Mouse (Mus musculus) midbrain, embryonic 12.5 days (tissue): ENCODE results near the gene Sh3d21. TPM values are rescaled to one million over a fixed set of nuclear protein-coding genes. Genes with fewer than 3 reads are reported as not detected.
"Not testable (repeated sequence)": the region's sequence is repeated elsewhere in the genome, so short reads cannot be mapped to it uniquely, and the experiment has no call there.

Experiments
- ATAC-seq: fragments of 200-750 bp; cut with Nextera tagmentation; 2 replicates; pipeline ENCODE4 v1.8.0; 2017; ENCODE audit warnings: low read depth, moderate TSS enrichment, moderate library complexity; ENCODE audit not compliant: low FRiP score
- H3K27ac ChIP-seq: fragments of 300-500 bp; sonication (generic); replicated peaks from 2 replicates; pipeline ENCODE4 v1.5.1; 2016; ENCODE audit warnings: mild to moderate bottlenecking
- H3K27me3 ChIP-seq: fragments of 300-500 bp; sonication (generic); 2 replicates; pipeline ENCODE4 v1.6.1; 2016; ENCODE audit warnings: mild to moderate bottlenecking
- H3K36me3 ChIP-seq: fragments of 300-500 bp; sonication (generic); 2 replicates; pipeline ENCODE4 v1.6.1; 2016
- H3K4me1 ChIP-seq: fragments of 300-500 bp; sonication (generic); 2 replicates; pipeline ENCODE4 v1.6.1; 2016
- H3K4me2 ChIP-seq: fragments of 300-500 bp; sonication (generic); replicated peaks from 2 replicates; pipeline ENCODE4 v1.6.1; 2016; ENCODE audit warnings: mild to moderate bottlenecking, moderate library complexity
- H3K4me3 ChIP-seq: fragments of 300-500 bp; sonication (generic); 2 replicates; pipeline ENCODE4 v1.5.1; 2016; ENCODE audit warnings: mild to moderate bottlenecking
- H3K9ac ChIP-seq: fragments of 300-500 bp; sonication (generic); replicated peaks from 2 replicates; pipeline ENCODE4 v1.6.1; 2016; ENCODE audit warnings: mild to moderate bottlenecking, moderate library complexity
- H3K9me3 ChIP-seq: fragments of 300-500 bp; sonication (generic); 2 replicates; pipeline ENCODE4 v1.6.1; 2016; ENCODE audit warnings: mild to moderate bottlenecking
- WGBS: fragments of 180-500 bp; shearing (Covaris S2); methylation state at CpG from one replicate; pipeline ENCODE4 v1.1.7; 2016; 5-methylcytosine and 5-hydroxymethylcytosine counted together
- polyA plus RNA-seq: library from polyadenylated mRNA; unstranded; fragments of >200 nt; fragmentation: Nextera tagmentation; extraction: Ambion mirVana; gene quantifications from 2 replicates; pipeline ENCODE4 v1.2.1, GENCODE M21; 2016

The Sh3d21 gene
- polyA plus RNA-seq, 1 experiment from 2014 or later = 1.7 TPM

DNA sequence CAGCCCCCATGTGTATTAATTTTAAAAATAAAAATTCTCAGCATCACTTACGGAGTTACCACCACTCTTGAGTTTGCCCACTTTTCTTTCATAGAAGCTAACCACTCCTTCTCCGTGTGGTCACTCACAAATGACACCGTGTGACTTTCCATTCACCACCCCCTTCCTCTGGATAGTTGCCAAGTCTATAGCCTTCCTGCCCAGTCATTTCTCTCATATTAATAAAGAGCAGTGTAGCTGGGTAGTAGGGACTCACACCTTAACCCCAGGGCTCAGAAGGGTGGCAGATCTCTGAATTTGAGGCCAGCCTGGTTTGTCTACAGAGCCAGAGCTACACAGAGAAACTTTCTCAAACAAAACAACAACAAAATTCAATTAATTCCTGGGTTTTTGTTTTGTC, 34.2 kb upstream of the Sh3d21 start:
- peaks cover 13% of the 10 kb centered on the region for H3K36me3 ChIP-seq
- no peak overlapping the region for H3K4me3 ChIP-seq
- no peaks in the 10 kb centered on the region for H3K9me3 ChIP-seq
- no peaks in the 10 kb centered on the region for H3K27me3 ChIP-seq
- no peak overlapping the region for H3K4me2 ChIP-seq
- no peak overlapping the region for H3K27ac ChIP-seq
- no peak for ATAC-seq
- H3K4me1 ChIP-seq = peaks cover 18% of the 10 kb centered on the region
- H3K9ac ChIP-seq = no peak overlapping the region
- 94% methylated on average over 3 of the region's 3 CpGs for WGBS

DNA sequence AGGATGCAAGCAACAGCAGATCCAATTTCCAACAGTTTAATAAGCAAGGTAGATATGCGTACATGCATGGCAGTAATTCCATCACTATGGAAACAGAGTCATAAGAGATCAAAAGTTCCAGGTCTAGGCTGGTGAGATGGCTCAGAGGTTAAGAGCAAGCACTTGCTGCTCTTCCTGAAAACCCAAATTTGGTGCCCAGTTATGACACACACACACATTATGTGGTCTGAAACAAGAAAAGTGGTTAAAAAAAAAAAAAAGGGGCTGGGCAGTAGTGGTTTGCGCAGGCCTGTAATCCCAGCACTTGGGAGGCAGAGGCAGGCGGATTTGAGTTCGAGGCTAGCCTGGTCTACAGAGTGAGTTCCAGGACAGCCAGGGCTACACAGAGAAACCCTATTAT, 31.6 kb upstream of the Sh3d21 start:
- Histone ChIP-seq H3K27ac (no peak overlapping the region), H3K27me3 (no peaks in the 10 kb centered on the region), H3K4me3 (no peak overlapping the region), H3K4me1 (peaks cover 4% of the 10 kb centered on the region), H3K4me2 (no peak overlapping the region), H3K36me3 (peaks cover 30% of the 10 kb centered on the region), H3K9me3 (no peaks in the 10 kb centered on the region), H3K9ac (no peak overlapping the region)
- no peak for ATAC-seq
- 98% methylated on average over 4 of the region's 4 CpGs for WGBS

DNA sequence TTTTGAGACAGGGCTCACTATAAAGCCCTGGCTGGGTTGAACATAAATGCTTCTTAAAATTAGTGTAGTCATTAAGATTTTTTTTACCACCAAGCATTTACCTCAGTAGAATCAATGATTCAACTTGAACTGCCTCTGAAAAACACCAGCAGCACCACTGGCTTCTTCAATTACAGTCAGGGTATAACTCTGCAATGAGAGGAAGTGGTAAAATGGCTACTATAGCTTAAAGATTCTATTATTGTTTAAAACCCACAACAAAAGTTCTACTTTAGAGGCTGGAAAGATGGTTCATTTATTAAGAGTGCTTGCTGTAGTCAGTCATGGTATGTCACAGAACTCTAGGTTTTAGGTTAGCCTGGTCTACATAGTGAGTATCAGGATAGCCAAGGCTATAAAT, 30.9 kb upstream of the Sh3d21 start:
- ATAC-seq = no peak

GRCm38 (mm10) chr4:126190636-126191035, 27.3 kb upstream of the Sh3d21 start:
- Histone ChIP-seq H3K27ac (no peak overlapping the region), H3K9ac (no peak overlapping the region), H3K9me3 (no peaks in the 10 kb centered on the region), H3K4me3 (no peak overlapping the region), H3K27me3 (no peaks in the 10 kb centered on the region), H3K36me3 (peaks cover 33% of the 10 kb centered on the region), H3K4me1 (no peaks in the 10 kb centered on the region), H3K4me2 (no peak overlapping the region)
- ATAC-seq = no peak
- 95% methylated on average over 2 of the region's 2 CpGs for WGBS

More for the DNA sequence above, 30.9 kb upstream of the Sh3d21 start:
- no peak overlapping the region for H3K9ac ChIP-seq
- no peak overlapping the region for H3K4me2 ChIP-seq
- peaks cover 2% of the 10 kb centered on the region; the same call in 1 of the 2 replicates for H3K4me1 ChIP-seq
- no peaks in the 10 kb centered on the region for H3K27me3 ChIP-seq
- H3K9me3 ChIP-seq = no peaks in the 10 kb centered on the region
- no peak overlapping the region for H3K4me3 ChIP-seq
- H3K27ac ChIP-seq = no peak overlapping the region
- peaks cover 30% of the 10 kb centered on the region for H3K36me3 ChIP-seq

GRCm38 (mm10) chr4:126187096-126187495, 23.8 kb upstream of the Sh3d21 start:
- WGBS = over 99% methylated on average over 3 of the region's 3 CpGs
- ATAC-seq = no peak
- H3K9me3 ChIP-seq = no peaks in the 10 kb centered on the region
- peaks cover 36% of the 10 kb centered on the region for H3K36me3 ChIP-seq
- no peaks in the 10 kb centered on the region for H3K27me3 ChIP-seq
- no peak overlapping the region for H3K4me2 ChIP-seq
- H3K4me1 ChIP-seq = no peaks in the 10 kb centered on the region
- no peak overlapping the region for H3K4me3 ChIP-seq
- H3K27ac ChIP-seq = no peak overlapping the region
- H3K9ac ChIP-seq = no peak overlapping the region

GRCm38 (mm10) chr4:126183034-126183433, 19.7 kb upstream of the Sh3d21 start:
- Histone ChIP-seq H3K27me3 (no peaks in the 10 kb centered on the region), H3K4me3 (no peak overlapping the region), H3K4me1 (no peaks in the 10 kb centered on the region), H3K9ac (no peak overlapping the region), H3K36me3 (peaks cover 45% of the 10 kb centered on the region), H3K9me3 (no peaks in the 10 kb centered on the region), H3K27ac (no peak overlapping the region), H3K4me2 (no peak overlapping the region)
- 94% methylated on average over 5 of the region's 5 CpGs for WGBS
- ATAC-seq = no peak

DNA sequence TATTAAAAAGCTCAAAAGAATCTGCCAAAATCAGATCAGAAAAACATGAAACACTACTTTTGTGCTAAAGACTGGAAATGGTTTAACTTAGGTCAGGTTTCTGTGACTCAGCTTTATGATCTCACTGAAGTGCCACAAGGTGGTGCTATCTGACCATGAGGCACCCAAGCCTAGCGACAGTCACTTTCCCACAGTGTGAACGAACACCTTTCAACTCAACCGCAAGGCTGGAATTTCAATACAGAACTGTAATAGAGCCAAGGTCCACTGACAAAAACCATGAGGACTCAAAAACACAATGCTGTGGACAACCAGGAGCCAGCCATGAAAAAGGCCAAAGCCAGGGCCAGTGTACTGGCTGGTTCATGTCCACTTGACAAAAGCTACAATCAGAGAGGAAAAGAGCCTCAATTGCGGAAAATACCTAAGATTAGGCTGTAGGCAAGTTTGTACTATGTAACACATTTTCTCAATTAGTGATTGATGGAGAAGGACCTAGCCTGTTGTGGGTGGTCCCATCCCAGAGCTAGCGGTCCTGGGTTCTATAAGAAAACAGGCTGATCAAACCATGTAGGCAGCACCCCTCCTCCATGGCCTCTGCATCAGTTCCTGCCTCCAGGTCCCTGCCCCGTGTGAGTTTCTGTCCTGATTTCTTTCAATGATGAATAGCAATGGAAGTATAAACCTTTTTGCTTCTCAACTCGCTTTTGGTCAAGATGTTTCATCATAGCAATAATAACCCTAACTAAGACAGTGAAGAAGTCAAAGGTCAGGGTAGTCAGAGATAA, 18.1 kb upstream of the Sh3d21 start:
- no peaks in the 10 kb centered on the region for H3K9me3 ChIP-seq
- no peak overlapping the region for H3K4me3 ChIP-seq
- no peaks in the 10 kb centered on the region for H3K27me3 ChIP-seq
- no peak overlapping the region for H3K9ac ChIP-seq
- H3K36me3 ChIP-seq = peaks cover 56% of the 10 kb centered on the region
- no peak for ATAC-seq
- H3K27ac ChIP-seq = no peak overlapping the region
- 70% methylated on average over 7 of the region's 7 CpGs for WGBS
- H3K4me1 ChIP-seq = no peaks in the 10 kb centered on the region
- no peak overlapping the region for H3K4me2 ChIP-seq

DNA sequence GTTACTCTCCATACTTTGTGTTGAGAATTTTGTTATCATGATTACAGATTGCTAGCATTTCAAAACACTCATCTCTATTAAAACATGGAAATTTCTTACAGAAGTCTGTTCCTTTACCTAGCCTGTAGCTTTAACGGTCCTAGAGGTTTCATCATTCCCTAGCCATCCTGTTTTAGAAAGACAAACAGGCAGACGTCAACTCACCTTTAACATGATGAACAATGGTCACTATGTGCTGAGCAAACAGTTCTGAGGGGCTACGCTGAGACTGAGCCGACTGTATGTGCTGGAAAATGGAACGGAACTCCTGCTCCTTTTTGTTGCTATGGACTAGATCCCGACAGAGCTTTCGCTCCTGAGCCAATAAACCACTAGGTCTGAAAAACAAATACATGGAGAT, 12.7 kb upstream of the Sh3d21 start:
- H3K4me3 ChIP-seq, H3K9ac ChIP-seq, H3K27me3 ChIP-seq, ATAC-seq, H3K4me2 ChIP-seq, H3K4me1 ChIP-seq, H3K27ac ChIP-seq, H3K9me3 ChIP-seq: not testable (repeated sequence)
- WGBS = 92% methylated on average over 7 of the region's 7 CpGs
- peaks cover 87% of the 10 kb centered on the region for H3K36me3 ChIP-seq

- no peak overlapping the region for H3K9ac ChIP-seq
- no peak overlapping the region for H3K4me3 ChIP-seq
- H3K9me3 ChIP-seq = no peaks in the 10 kb centered on the region
- H3K36me3 ChIP-seq = peaks cover 91% of the 10 kb centered on the region
- 90% methylated on average over 5 of the region's 5 CpGs for WGBS
- no peaks in the 10 kb centered on the region for H3K4me1 ChIP-seq
- ATAC-seq = no peak
- H3K4me2 ChIP-seq = no peak overlapping the region
- H3K27me3 ChIP-seq = no peaks in the 10 kb centered on the region
- no peak overlapping the region for H3K27ac ChIP-seq
These were observed 10.5 kb upstream of the Sh3d21 start for GRCm38 (mm10) chr4:126173800-126174199.

DNA sequence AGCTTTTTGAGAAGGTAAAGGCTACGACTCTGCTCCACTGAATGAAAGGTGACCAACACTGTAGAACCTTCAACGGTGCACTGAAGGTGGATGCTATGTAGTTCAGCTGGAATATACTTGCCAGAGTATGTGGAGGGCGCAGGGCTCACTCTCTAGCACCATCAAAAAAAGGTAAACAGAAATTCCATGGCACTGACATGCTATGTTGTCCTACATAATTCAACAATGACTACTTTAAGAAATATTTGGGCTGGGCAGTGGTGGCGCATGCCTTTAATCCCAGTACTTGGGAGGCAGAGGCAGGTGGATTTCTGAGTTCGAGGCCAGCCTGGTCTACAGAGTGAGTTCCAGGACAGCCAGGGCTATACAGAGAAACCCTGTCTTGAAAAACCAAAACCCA, 7.4 kb upstream of the Sh3d21 start:
- not testable (repeated sequence) for H3K4me1 ChIP-seq
- 98% methylated on average over 5 of the region's 5 CpGs for WGBS

DNA sequence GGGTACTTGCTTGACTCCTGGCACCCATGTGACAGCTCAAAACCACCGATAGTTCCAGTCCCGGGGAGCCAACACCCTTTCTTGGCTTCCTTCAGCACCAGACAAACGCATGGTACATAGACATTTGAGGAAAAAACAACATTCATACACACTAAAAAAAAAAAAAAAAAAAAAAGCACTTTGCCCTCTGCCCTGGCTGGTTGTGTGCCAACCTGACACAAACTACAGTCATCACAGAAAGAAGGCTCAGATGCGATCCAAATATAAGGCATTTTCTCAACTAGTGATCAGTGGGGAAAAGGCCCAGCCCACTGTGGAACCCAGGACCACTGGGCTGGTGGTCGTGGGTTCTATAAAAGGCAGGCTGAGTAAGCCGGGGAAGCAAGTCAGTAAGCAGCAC, 5.6 kb upstream of the Sh3d21 start:
- peaks cover 82% of the 10 kb centered on the region for H3K36me3 ChIP-seq
- no peak overlapping the region for H3K4me3 ChIP-seq
- no peaks in the 10 kb centered on the region for H3K9me3 ChIP-seq
- H3K27ac ChIP-seq = no peak overlapping the region
- no peak overlapping the region for H3K4me2 ChIP-seq
- no peaks in the 10 kb centered on the region for H3K4me1 ChIP-seq
- H3K27me3 ChIP-seq = no peaks in the 10 kb centered on the region
- H3K9ac ChIP-seq = no peak overlapping the region
- ATAC-seq = no peak
- 95% methylated on average over 6 of the region's 6 CpGs for WGBS

More for the DNA sequence above, 7.4 kb upstream of the Sh3d21 start:
- ATAC-seq, H3K27ac ChIP-seq, H3K4me2 ChIP-seq, H3K9me3 ChIP-seq, H3K9ac ChIP-seq, H3K4me3 ChIP-seq, H3K27me3 ChIP-seq: not testable (repeated sequence)
- peaks cover 96% of the 10 kb centered on the region for H3K36me3 ChIP-seq

- Histone ChIP-seq H3K27me3 (0 out of 2 replicates have a peak, but pooled peaks cover 7% of the 10 kb centered on the region), H3K4me2 (no peak overlapping the region), H3K4me3 (no peak overlapping the region), H3K9me3 (no peaks in the 10 kb centered on the region), H3K9ac (no peak overlapping the region), H3K27ac (no peak overlapping the region), H3K36me3 (peaks cover 56% of the 10 kb centered on the region), H3K4me1 (peaks cover 12% of the 10 kb centered on the region)
- no peak for ATAC-seq
- WGBS = 80% methylated on average over 3 of the region's 3 CpGs
These were observed 2.8 kb upstream of the Sh3d21 start for GRCm38 (mm10) chr4:126166084-126166483.

DNA sequence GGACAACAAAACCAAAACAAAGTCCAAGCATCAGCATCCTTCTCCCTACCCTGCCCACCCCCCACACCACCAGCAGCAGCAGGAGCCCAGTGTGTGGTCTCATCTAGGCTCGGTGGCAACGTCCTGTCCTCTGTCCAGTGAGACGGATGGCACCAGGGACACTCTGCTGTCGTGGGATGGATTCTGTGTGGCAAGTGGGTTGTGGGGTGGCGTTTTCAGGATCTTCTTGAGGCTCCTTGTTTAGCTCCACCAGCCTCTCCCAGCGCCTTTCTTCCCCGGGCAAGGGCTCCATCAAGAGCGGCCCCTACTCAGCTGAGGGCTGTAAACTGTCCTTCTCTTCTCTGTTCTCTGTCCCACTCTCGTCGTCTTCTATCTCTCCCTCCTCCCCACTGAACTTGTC, 1.8 kb upstream of the Sh3d21 start:
- WGBS = 73% methylated on average over 10 of the region's 10 CpGs
- H3K36me3 ChIP-seq = peaks cover 47% of the 10 kb centered on the region

More for the DNA sequence above, 1.8 kb upstream of the Sh3d21 start:
- H3K4me2 ChIP-seq, H3K27me3 ChIP-seq, H3K4me3 ChIP-seq, H3K27ac ChIP-seq, H3K9ac ChIP-seq, H3K9me3 ChIP-seq, ATAC-seq: not testable (repeated sequence)
- peaks cover 12% of the 10 kb centered on the region for H3K4me1 ChIP-seq
